Mouse (Mus musculus) natural killer cell, adult 2 months (primary cell): Measurements from ENCODE around the gene Rnf114.

ENCODE experiments used
- DNase-seq, 2 experiments: peaks; one replicate each; pipeline ENCODE4 v3.0.0; 2022; ENCODE audit warnings: low spot score in 2 of 2

Rnf114 gene

GRCm38 (mm10) chr2:167503896-167504349, 11.5 kb downstream of the Rnf114 start:
- DNase-seq: no peak

- peak; percentile 59 to 61 for DNase-seq
Observed at GRCm38 (mm10) chr2:167505127-167505526, 12.7 kb downstream of the Rnf114 start.

- no peak for DNase-seq
Observed at GRCm38 (mm10) chr2:167506546-167507260, 14.3 kb downstream of the Rnf114 start.

DNA sequence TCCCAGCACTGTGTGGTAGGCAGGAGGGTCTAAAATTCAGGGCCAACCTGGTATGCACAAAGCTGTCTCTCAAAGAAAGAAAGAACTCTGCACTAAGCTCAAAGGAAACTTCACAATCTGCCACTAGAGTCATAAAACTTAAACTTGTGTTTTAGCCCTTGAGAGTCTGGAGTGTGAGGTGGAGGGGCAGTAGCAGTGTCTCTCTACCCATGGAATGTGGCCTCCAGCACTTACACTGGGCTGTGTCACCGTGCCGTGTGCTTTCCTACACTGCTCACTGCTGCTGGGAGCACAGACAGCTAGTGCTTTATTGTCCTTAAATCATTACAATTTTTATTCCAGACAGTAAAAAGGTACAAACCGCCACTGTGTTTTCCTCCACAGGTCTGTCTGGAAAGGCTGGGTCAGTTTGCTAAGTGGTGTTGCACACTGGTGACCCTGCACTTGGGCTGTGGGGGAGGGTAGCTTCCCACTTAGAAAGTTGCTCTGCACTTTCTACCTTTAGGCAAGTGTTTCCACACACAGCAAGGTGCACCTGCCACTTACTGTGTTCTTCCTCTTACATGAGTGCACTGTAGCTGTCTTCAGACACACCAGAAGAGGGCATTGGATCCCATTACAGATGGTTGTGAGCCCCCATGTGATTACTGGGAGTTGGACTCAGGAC, 15.4 kb downstream of the Rnf114 start:
- no peak for DNase-seq

- no peak for DNase-seq
Observed at GRCm38 (mm10) chr2:167508569-167508968, 16.1 kb downstream of the Rnf114 start.

GRCm38 (mm10) chr2:167510485-167510884, 18.0 kb downstream of the Rnf114 start:
- no peak for DNase-seq

GRCm38 (mm10) chr2:167512365-167512764, 19.9 kb downstream of the Rnf114 start:
- no peak for DNase-seq

GRCm38 (mm10) chr2:167512970-167513369, 20.5 kb downstream of the Rnf114 start:
- no peak for DNase-seq

DNA sequence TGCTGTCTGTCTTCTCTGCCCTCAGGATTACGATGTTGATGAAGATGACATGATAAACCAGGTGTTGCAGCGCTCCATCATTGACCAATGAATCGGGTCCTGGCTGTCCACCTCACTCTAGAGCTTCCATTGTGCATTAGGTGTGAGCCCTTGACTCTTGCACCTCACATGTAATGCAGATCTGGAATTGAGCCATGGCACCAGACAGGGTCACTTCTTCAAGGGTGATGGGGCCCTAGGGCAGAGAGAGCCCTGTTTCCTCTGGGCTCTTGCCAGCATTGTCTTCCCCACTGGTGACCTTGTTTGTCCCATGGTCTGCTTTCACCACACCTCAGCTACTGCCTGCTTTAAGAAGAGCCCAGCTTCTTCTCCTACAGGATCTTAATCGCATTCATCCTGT, 22.2 kb downstream of the Rnf114 start:
- no peak for DNase-seq

- DNase-seq: no peak
Observed at GRCm38 (mm10) chr2:167515688-167516087, 23.2 kb downstream of the Rnf114 start.

DNA sequence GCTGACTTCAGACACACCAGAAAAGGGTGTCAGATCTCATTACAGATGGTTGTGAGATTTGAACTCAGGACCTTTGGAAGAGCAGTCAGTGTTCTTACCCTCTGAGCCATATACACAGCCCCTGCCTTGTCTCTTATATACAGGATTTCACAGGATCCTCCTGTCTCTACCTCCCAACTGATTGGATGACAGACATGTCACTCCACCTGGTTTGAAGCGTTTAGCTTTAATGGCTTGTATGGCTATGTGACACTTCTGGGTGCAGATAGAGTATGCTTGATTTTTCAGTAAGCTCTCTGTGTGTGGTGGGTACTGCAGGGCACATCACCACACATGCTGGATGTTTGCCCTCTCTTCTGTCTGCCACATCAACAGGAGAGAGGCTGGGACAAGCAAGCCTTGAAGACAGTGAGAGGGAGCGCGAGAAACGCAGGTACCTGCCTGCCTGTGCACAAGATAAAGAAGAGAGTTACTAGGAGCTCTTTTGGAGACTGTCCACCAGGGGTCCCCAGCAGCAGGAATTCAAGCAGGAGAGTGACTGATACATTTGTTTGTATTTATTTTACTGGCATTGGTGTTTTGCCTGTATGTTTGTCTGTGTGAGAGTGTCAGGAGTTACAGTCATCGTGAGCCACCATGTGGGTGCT, 27.3 kb downstream of the Rnf114 start:
- DNase-seq: no peak

DNA sequence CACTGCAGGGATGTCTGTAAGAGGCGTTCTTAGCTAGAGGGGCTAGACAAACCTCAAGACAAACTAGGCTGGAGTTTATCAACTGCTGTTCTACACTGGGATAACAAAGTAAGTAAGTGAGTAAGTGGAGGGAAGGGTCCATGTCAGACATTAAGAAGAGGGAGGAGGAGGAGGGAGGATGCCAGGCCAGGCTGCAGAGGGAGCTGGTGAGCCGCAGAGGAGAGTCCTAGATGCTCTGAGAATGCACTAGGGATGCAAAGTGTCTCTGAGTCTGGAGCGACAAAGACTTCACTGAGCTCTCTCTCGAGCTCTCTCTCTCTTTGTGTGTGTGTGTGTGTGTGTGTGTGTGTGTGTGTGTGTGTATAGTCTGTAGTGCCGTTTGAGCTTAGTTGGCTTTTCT, 35.8 kb downstream of the Rnf114 start:
- no peak for DNase-seq

- DNase-seq: no peak
Observed at GRCm38 (mm10) chr2:167529935-167530513, 37.6 kb downstream of the Rnf114 start.

GRCm38 (mm10) chr2:167530536-167530935, 38.1 kb downstream of the Rnf114 start:
- no peak for DNase-seq

- peak in 1 of 2 experiments; percentile 56 for DNase-seq
Observed at GRCm38 (mm10) chr2:167532131-167532530, 39.7 kb downstream of the Rnf114 start.

GRCm38 (mm10) chr2:167533880-167534279, 41.4 kb downstream of the Rnf114 start:
- DNase-seq: no peak

DNA sequence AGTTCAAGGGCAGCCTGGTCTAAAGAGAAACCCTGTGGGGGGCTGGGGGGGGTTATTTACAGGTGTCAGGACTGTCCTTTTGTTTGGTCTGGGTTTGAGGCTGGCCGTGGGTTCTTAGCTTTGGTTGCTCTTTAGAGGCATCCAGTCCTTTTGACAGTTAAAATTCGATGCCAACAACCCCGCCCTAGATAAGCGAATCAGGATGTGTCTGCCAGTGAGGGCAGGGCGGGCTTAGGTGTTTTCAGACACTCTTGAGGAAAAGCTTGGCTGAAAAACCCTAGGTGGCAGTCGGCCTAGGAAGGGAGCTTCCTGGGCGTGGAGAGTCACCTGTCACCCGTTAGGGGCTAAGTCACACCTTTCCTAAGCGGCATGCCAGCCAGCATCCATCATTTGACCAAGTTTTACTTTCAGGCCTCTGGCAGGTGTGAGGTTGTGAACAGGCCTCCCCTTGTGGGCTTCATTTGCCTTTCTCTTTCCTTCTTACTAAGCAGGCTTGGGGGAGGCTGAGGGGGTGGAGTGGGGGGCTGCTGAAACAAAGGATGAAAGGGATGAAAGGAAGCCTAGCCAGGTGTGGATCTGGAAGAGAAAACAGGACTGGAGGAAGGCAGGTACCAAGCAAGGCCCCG, 44.0 kb downstream of the Rnf114 start:
- DNase-seq: no peak

- DNase-seq: peak; percentile 81 to 88
Observed at GRCm38 (mm10) chr2:167537476-167538297, 45.2 kb downstream of the Rnf114 start, which contains the start of gene Snai1. Gene Snai1 (plus strand): TSS chr2:167538195.

- DNase-seq: no peak
Observed at GRCm38 (mm10) chr2:167538671-167539306, 46.3 kb downstream of the Rnf114 start.
